Mouse (Mus musculus): ENCODE data around the gene Nrcam. TPM values are rescaled to one million over a fixed set of nuclear protein-coding genes. Genes with fewer than 3 reads are reported as not detected.
A peak's percentile ranks its signal among the peaks of the same experiment; 100 is the strongest.

Gene Nrcam
- polyA plus RNA-seq, 1 experiment from 2014 or later: 2.5 TPM

DNA sequence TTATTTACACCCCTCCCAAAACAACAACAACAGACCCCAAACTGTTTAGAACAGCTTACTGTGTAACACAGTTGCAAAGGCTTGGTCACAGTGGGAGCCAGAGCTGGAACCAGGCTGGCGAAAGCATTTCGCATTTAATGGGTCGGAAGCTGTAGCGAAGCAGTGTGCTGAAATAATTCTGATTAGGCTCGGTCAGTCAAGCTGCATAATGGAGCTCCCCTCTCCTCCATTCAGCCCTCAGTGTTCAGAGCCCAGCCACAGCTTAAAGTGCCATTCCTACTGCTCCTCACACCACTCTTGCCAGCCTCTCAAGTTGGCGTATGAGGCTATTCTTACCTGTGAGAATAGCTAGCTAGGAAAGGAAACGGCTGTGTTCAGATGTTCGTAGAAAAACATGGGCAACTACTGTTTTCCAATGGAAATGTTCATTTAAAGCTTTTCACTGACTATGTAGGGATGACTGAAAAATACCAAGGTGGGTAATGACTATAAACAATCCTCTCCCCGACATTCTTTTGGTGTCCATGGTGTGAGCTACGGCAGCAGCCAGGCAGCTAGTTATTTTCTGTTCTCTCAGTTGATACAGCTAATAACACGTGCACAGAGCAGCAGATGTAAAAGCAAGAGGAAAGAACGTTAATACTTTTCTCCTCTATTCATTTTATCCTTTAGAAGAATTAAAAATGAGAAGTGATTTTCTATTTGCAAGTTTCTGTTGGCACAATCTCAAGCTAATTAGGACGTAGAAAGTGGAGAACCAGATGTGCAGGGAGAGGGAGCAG lies 108.6 kb downstream of the Nrcam start:
- Histone ChIP-seq H3K27ac (no peak overlapping the region), H3K9me3 (no peaks in the 10 kb centered on the region), H3K36me3 (no peaks in the 10 kb centered on the region), H3K4me1 (replicated peaks) (peaks cover 16% of the 10 kb centered on the region), H3K9ac (replicated peaks) (no peak overlapping the region), H3K27me3 (no peaks in the 10 kb centered on the region; the same call in 1 of the 2 replicates), H3K4me3 (replicated peaks) (no peak overlapping the region), H3K4me2 (no peak overlapping the region)
- 57% methylated on average over 13 of the region's 13 CpGs for WGBS
- no peak for ATAC-seq (ENCODE audit: insufficient number of reproducible peaks, insufficient read depth, low FRiP score, low TSS enrichment, low read depth)

DNA sequence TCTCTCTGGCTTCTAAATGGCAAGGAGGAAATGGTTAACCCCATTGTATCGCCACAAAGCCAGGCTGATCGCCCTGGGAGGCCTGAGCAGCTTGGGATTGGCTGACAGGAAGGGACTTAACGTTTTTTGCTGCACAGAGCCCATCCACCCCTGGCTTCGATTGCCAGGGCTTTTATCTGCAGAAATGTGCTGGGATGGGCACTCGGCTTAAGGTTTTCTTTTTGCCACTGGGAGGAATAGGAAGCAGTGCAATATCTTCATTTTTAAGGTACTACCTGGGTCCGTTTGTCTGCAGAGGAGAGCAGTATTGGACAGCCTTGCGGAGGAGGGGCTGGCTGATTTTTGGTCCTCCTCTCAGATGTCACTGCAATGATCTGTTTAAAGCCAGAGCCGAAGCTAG lies 110.2 kb downstream of the Nrcam start:
- no peak overlapping the region for H3K27ac ChIP-seq
- H3K27me3 ChIP-seq: no peaks in the 10 kb centered on the region; the same call in 1 of the 2 replicates
- H3K4me2 ChIP-seq: peak overlapping the region; percentile 37
- no peaks in the 10 kb centered on the region for H3K36me3 ChIP-seq
- no peaks in the 10 kb centered on the region for H3K9me3 ChIP-seq
- H3K9ac ChIP-seq (replicated peaks): no peak overlapping the region
- H3K4me3 ChIP-seq (replicated peaks): no peak overlapping the region
- no peak for ATAC-seq (ENCODE audit: insufficient number of reproducible peaks, insufficient read depth, low FRiP score, low TSS enrichment, low read depth)
- WGBS: 11% methylated on average over 8 of the region's 8 CpGs
- peaks cover 16% of the 10 kb centered on the region for H3K4me1 ChIP-seq (replicated peaks)

DNA sequence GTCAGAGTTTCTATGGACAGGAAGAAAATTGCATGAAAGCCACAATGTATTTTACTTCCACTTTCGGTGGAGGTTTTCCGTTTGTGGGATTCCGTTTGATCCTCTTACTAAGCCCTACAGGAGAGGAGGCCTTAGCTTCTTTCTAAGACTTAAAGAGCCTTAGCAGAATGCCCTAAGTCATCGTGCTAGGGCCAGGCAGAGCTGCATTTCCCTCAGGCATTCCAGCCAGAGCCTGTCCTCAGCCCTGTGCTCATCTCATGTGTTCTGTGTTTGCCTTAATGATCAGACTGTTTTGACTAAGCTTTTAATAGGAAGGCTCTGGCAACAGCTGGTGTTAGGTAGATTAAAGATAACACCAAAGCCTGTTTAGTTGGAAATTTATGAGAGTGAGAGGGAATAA lies 111.5 kb downstream of the Nrcam start:
- H3K9ac ChIP-seq (replicated peaks): no peak overlapping the region
- H3K27me3 ChIP-seq: no peaks in the 10 kb centered on the region; the same call in 1 of the 2 replicates
- no peak for ATAC-seq (ENCODE audit: insufficient number of reproducible peaks, insufficient read depth, low FRiP score, low TSS enrichment, low read depth)
- H3K36me3 ChIP-seq: no peaks in the 10 kb centered on the region
- H3K27ac ChIP-seq: no peak overlapping the region
- 18% methylated on average over 4 of the region's 4 CpGs for WGBS
- H3K4me3 ChIP-seq (replicated peaks): no peak overlapping the region
- H3K9me3 ChIP-seq: no peaks in the 10 kb centered on the region
- H3K4me1 ChIP-seq (replicated peaks): peaks cover 16% of the 10 kb centered on the region
- H3K4me2 ChIP-seq: no peak overlapping the region

DNA sequence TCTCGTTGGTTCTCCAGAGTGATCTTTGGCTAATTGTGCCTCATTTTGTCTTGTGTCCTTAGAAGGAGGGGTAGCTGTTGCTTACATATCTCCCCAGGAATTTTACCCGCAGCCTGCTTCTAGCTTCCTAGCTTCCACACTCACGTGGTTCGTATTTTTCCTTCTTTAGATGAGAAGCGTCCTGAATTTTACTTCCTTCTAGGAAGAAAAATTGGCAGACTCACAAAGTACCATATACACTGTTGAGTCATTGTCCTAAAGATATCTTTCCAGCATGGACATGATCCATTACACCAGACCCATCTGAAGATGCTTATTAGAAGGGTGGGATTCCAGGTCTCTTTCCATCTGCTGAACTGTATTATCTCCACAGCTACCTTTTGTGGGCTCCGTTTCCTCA lies 122.2 kb downstream of the Nrcam start:
- Histone ChIP-seq H3K27me3 (no peaks in the 10 kb centered on the region), H3K4me2 (no peak overlapping the region), H3K9ac (replicated peaks) (no peak overlapping the region), H3K27ac (no peak overlapping the region), H3K36me3 (no peaks in the 10 kb centered on the region), H3K9me3 (no peaks in the 10 kb centered on the region), H3K4me1 (replicated peaks) (no peaks in the 10 kb centered on the region), H3K4me3 (replicated peaks) (no peak overlapping the region)
- WGBS: 74% methylated on average over 6 of the region's 6 CpGs
- ATAC-seq (ENCODE audit: insufficient number of reproducible peaks, insufficient read depth, low FRiP score, low TSS enrichment, low read depth): no peak

DNA sequence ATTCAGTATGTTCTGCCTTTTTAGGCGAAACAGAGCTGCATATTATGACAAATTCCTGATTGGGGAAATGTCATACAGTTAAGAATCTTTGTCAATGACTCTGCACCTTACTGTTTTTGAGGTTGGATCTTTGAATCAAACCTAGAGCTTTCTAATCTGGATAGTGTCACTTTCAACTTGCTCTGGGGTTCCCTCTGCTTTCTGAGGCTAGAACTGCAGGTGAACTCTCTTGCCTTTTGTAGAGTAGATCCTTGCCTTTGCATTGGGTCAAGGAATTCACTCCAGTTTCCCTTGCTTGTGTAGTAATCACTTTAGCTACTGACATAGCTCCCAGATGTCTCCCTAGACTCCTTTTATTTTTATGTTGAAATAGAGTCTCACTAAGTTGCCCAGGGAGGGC lies 123.1 kb downstream of the Nrcam start:
- no peak overlapping the region for H3K9ac ChIP-seq (replicated peaks)

DNA sequence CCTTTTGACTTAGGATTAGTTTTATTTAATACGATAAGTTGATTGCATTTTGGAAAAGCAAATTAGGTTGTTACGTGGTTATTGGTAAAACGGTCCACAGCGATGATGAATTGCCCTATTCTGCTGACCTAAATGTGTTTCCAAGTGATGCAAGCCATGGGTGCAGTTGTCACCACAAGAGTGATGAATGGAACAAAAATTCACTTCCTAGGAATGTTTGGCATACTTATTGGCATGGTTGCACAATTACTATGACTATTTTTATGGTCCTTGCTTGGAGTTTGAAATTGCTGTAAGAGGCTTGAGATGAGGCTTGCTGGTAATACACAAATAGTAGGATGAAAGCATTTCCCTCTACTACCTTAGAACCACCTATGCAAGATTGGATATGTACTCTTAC lies 125.1 kb downstream of the Nrcam start:
- H3K27me3 ChIP-seq: no peaks in the 10 kb centered on the region
- no peaks in the 10 kb centered on the region for H3K4me1 ChIP-seq (replicated peaks)
- H3K9ac ChIP-seq (replicated peaks): no peak overlapping the region
- H3K27ac ChIP-seq: no peak overlapping the region
- H3K4me3 ChIP-seq (replicated peaks): no peak overlapping the region
- H3K9me3 ChIP-seq: no peaks in the 10 kb centered on the region
- H3K36me3 ChIP-seq: no peaks in the 10 kb centered on the region
- H3K4me2 ChIP-seq: no peak overlapping the region
- WGBS: 91% methylated on average over 4 of the region's 4 CpGs
- no peak for ATAC-seq (ENCODE audit: insufficient number of reproducible peaks, insufficient read depth, low FRiP score, low TSS enrichment, low read depth)

More for the DNA sequence above, 123.1 kb downstream of the Nrcam start:
- Histone ChIP-seq H3K9me3 (no peaks in the 10 kb centered on the region), H3K27me3 (no peaks in the 10 kb centered on the region), H3K4me3 (replicated peaks) (no peak overlapping the region), H3K4me1 (replicated peaks) (no peaks in the 10 kb centered on the region), H3K27ac (no peak overlapping the region), H3K4me2 (no peak overlapping the region), H3K36me3 (no peaks in the 10 kb centered on the region)
- no peak for ATAC-seq (ENCODE audit: insufficient number of reproducible peaks, insufficient read depth, low FRiP score, low TSS enrichment, low read depth)
- 59% methylated on average over 1 of the region's 1 CpGs for WGBS

DNA sequence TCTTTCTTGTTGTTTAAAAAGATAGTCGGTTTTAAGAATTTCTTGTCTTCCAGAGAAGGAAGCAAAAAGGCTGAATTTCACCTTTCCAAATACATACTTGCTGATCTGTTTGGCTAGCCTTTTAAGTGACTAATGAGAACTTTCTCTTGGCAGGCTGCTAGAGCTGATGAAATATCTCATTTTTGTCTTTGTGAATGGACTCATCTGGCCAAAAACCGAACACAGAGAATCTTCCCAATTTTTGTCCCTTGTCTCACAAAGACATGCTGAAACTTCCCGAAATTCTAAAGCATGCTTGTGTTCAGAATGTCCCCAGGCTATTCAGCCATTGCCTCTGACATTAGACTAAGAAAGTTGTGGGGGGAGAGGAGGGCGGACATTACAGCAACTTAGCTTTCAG lies 129.3 kb downstream of the Nrcam start:
- Histone ChIP-seq H3K36me3 (no peaks in the 10 kb centered on the region), H3K4me1 (replicated peaks) (no peaks in the 10 kb centered on the region), H3K27me3 (no peaks in the 10 kb centered on the region), H3K9ac (replicated peaks) (no peak overlapping the region), H3K9me3 (no peaks in the 10 kb centered on the region), H3K27ac (no peak overlapping the region), H3K4me3 (replicated peaks) (no peak overlapping the region), H3K4me2 (no peak overlapping the region)
- 77% methylated on average over 4 of the region's 4 CpGs for WGBS
- no peak for ATAC-seq (ENCODE audit: insufficient number of reproducible peaks, insufficient read depth, low FRiP score, low TSS enrichment, low read depth)

DNA sequence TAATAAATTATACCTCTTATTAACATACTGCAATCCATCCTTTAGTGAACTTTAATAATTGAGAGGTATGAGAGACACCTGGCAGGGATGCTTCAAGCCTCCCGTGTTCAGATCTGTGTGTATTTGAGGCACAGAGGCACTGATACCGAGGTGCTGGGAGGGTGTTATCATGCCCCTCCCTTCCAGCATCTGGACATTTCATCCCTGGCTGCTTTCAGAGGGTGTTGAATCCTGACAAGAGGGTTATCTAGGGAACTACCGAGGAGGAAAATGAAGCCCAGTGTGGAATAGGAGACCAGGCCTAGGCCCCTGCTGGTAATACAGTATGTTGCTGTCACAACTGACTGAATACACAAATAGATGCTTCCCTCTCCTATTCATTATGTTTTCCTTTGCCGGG lies 133.8 kb downstream of the Nrcam start:
- 67% methylated on average over 4 of the region's 4 CpGs for whole genome bisulfite sequencing

DNA sequence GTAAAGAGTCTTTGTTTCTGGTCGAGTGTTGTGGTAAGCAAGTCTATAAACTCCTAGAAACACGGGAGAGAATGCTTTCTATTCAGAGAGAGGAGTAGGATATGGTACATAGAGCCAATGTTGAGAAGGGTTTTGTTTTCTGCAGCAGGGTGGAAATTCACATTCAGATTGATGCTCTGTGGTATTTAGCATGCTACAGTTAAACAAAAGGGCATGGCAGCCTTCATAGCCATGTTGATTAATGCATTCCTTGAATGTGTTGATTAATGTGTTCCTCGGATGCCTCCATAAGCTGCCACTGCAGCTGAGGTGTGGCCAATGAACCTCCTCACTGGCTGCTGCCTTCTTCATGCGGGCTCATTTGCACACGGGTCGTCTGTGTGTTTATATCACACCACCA lies 134.3 kb downstream of the Nrcam start:
- Histone ChIP-seq H3K27me3 (no peaks in the 10 kb centered on the region), H3K4me3 (replicated peaks) (no peak overlapping the region), H3K4me2 (no peak overlapping the region), H3K9ac (replicated peaks) (no peak overlapping the region), H3K27ac (no peak overlapping the region), H3K4me1 (replicated peaks) (no peaks in the 10 kb centered on the region), H3K36me3 (no peaks in the 10 kb centered on the region), H3K9me3 (no peaks in the 10 kb centered on the region)
- 66% methylated on average over 6 of the region's 6 CpGs for WGBS
- ATAC-seq (ENCODE audit: insufficient number of reproducible peaks, insufficient read depth, low FRiP score, low TSS enrichment, low read depth): no peak

More for the DNA sequence above, 133.8 kb downstream of the Nrcam start:
- H3K36me3 ChIP-seq: no peaks in the 10 kb centered on the region
- no peak overlapping the region for H3K4me3 ChIP-seq (replicated peaks)
- H3K27ac ChIP-seq: no peak overlapping the region
- H3K9me3 ChIP-seq: no peaks in the 10 kb centered on the region
- no peaks in the 10 kb centered on the region for H3K4me1 ChIP-seq (replicated peaks)
- H3K4me2 ChIP-seq: no peak overlapping the region
- H3K9ac ChIP-seq (replicated peaks): no peak overlapping the region
- H3K27me3 ChIP-seq: no peaks in the 10 kb centered on the region
- no peak for ATAC-seq (ENCODE audit: insufficient number of reproducible peaks, insufficient read depth, low FRiP score, low TSS enrichment, low read depth)

DNA sequence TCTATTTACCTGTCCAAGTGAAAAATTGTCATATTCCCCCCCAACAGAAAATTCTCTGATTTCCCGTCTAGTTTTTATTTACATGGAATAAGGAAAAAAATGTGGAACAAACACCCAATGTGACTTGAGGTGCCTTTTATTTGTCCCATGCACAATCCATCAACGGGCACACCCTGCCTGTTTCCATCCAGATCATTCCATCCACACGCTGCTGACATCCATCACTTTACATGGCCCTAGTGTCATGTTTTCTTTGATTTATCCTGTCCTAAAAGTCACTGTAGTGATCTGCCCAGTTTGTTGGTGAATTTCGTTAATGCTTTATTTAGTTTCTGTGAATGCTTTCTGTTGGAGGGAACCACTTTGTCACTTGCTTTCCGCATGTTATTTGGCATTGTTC lies 142.4 kb downstream of the Nrcam start:
- H3K27me3 ChIP-seq: no peaks in the 10 kb centered on the region
- no peak overlapping the region for H3K9ac ChIP-seq (replicated peaks)
- no peak for ATAC-seq (ENCODE audit: insufficient number of reproducible peaks, insufficient read depth, low FRiP score, low TSS enrichment, low read depth)
- no peak overlapping the region for H3K27ac ChIP-seq
- H3K4me1 ChIP-seq (replicated peaks): no peaks in the 10 kb centered on the region
- 80% methylated on average over 5 of the region's 5 CpGs for WGBS
- H3K36me3 ChIP-seq: no peaks in the 10 kb centered on the region
- no peaks in the 10 kb centered on the region for H3K9me3 ChIP-seq
- no peak overlapping the region for H3K4me2 ChIP-seq
- H3K4me3 ChIP-seq (replicated peaks): no peak overlapping the region

DNA sequence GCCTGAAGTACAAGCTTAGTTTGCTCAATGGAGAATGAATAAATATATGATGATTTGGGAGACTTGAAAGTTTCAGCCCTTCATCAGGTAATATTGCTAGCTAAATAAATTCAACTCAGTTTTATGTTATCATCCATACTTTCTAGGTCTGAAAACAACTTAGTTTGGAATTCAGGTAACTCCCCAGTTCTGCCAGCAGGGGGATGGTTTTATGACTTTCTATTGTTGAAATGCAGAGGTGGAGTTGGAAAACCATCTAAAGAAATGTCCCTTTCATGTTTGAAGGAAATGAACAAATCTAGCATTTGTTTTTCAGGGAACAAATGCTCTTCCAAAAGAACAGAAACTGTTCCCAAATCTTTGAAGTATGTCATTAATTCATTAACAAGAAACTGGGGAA lies 146.7 kb downstream of the Nrcam start:
- no peak overlapping the region for H3K4me3 ChIP-seq (replicated peaks)
- H3K27ac ChIP-seq: no peak overlapping the region
- no peak overlapping the region for H3K9ac ChIP-seq (replicated peaks)
- H3K36me3 ChIP-seq: no peaks in the 10 kb centered on the region
- no peaks in the 10 kb centered on the region for H3K4me1 ChIP-seq (replicated peaks)
- no peak overlapping the region for H3K4me2 ChIP-seq
- ATAC-seq (ENCODE audit: insufficient number of reproducible peaks, insufficient read depth, low FRiP score, low TSS enrichment, low read depth): no peak
- no peaks in the 10 kb centered on the region for H3K9me3 ChIP-seq
- no peaks in the 10 kb centered on the region for H3K27me3 ChIP-seq

All from limb, embryonic 12.5 days (tissue).